Mouse (Mus musculus): ENCODE measurements around the gene Spock1. TPM values are rescaled to one million over a fixed set of nuclear protein-coding genes. Genes with fewer than 3 reads are reported as not detected.

The Spock1 gene
- polyA plus RNA-seq, 1 experiment from 2014 or later, result 1.1 TPM

DNA sequence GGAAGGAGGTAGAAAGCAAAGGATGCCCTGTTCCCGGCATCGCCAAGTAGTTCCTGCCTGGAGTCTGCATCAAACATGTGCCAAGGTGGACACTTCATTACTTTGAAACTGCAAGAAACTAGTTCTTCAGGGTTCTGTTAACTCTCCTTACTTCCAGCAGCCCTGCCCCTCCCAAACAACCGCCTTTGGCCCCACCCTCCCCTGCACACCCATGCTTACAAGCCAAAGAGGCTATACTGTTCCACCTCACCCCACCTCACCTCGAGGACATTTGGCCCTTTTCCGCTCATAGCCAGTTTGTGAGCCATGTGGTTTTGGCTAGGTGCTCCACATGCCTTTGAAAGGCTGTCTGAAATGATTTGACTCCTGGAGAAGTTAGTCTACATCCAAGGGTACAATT lies 211.4 kb downstream of the Spock1 start:
- no peak overlapping the region for H3K4me3 ChIP-seq (ENCODE audit: low read depth, low read length)
- H3K9ac ChIP-seq (ENCODE audit: low read depth, low read length), result no peak overlapping the region
- H3K36me3 ChIP-seq (ENCODE audit: control insufficient read depth, insufficient read depth), result no peaks in the 10 kb centered on the region
- no peak overlapping the region for H3K27ac ChIP-seq (ENCODE audit: low read depth, low read length)
- WGBS, result 61% methylated on average over 5 of the region's 5 CpGs
- H3K4me2 ChIP-seq (replicated peaks; ENCODE audit: low read depth), result no peak overlapping the region
- H3K4me1 ChIP-seq (replicated peaks; ENCODE audit: control insufficient read depth, insufficient read depth, low read length), result no peaks in the 10 kb centered on the region
- no peaks in the 10 kb centered on the region for H3K9me3 ChIP-seq (ENCODE audit: control insufficient read depth)
- no peaks in the 10 kb centered on the region for H3K27me3 ChIP-seq (replicated peaks; ENCODE audit: control insufficient read depth, insufficient read depth, low read length)
- no peak for ATAC-seq
- TF ChIP-seq CTCF (IDR thresholded peaks at IDR 0.05; ENCODE audit: low read depth), result no peak

DNA sequence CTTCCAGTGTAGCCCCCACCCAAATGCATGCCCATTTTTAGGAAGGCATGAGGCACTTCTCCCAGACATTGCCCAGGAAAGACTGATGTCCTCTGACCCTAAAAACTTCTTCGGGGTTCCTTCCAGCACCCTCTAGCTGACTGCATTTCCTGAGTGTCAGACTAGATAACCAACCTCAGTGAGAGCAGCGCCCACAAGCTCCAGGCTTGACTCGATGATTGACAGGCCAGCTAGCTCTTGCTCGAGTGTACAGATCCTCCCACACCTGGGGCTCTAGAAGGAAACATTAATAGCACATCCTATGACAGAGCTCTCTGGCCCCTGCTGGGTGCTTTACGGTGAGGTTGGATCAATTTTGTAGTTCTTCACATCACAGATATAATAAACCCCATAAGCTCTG lies 219.2 kb downstream of the Spock1 start:
- no peak overlapping the region for H3K9ac ChIP-seq (ENCODE audit: low read depth, low read length)
- no peaks in the 10 kb centered on the region for H3K27me3 ChIP-seq (replicated peaks; ENCODE audit: control insufficient read depth, insufficient read depth, low read length)
- H3K9me3 ChIP-seq (ENCODE audit: control insufficient read depth), result no peaks in the 10 kb centered on the region
- H3K27ac ChIP-seq (ENCODE audit: low read depth, low read length), result no peak overlapping the region
- TF ChIP-seq CTCF (IDR thresholded peaks at IDR 0.05; ENCODE audit: low read depth), result no peak
- 71% methylated on average over 5 of the region's 5 CpGs for WGBS
- no peak for ATAC-seq
- H3K4me3 ChIP-seq (ENCODE audit: low read depth, low read length), result no peak overlapping the region
- no peaks in the 10 kb centered on the region for H3K36me3 ChIP-seq (ENCODE audit: control insufficient read depth, insufficient read depth)
- no peaks in the 10 kb centered on the region for H3K4me1 ChIP-seq (replicated peaks; ENCODE audit: control insufficient read depth, insufficient read depth, low read length)
- H3K4me2 ChIP-seq (replicated peaks; ENCODE audit: low read depth), result no peak overlapping the region

DNA sequence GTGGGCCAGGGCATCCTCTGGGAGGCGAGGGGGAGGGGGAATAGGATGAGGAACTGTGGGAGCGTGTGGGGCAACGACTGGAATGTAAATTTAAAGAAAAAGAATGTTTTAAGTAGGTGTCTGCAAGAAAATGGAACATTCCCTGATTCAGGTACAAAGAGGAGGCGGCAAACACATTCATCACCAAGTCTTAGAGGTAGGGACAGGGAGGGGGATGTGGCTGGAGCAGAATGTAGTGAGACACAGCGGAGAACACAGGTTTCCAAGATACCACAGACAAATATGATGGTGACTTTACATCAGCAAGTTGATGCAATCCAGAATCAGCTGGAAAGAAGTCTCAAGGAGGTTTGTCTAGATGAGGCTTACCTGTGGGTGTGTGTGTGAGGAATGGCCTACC lies 221.7 kb downstream of the Spock1 start:
- Histone ChIP-seq H3K36me3 (ENCODE audit: control insufficient read depth, insufficient read depth) (no peaks in the 10 kb centered on the region), H3K4me3 (ENCODE audit: low read depth, low read length) (no peak overlapping the region), H3K27ac (ENCODE audit: low read depth, low read length) (no peak overlapping the region), H3K9me3 (ENCODE audit: control insufficient read depth) (no peaks in the 10 kb centered on the region), H3K27me3 (replicated peaks; ENCODE audit: control insufficient read depth, insufficient read depth, low read length) (no peaks in the 10 kb centered on the region), H3K4me2 (replicated peaks; ENCODE audit: low read depth) (no peak overlapping the region), H3K4me1 (replicated peaks; ENCODE audit: control insufficient read depth, insufficient read depth, low read length) (no peaks in the 10 kb centered on the region), H3K9ac (ENCODE audit: low read depth, low read length) (no peak overlapping the region)
- no peak for TF ChIP-seq CTCF (IDR thresholded peaks at IDR 0.05; ENCODE audit: low read depth)
- ATAC-seq, result no peak
- 66% methylated on average over 5 of the region's 5 CpGs for WGBS

DNA sequence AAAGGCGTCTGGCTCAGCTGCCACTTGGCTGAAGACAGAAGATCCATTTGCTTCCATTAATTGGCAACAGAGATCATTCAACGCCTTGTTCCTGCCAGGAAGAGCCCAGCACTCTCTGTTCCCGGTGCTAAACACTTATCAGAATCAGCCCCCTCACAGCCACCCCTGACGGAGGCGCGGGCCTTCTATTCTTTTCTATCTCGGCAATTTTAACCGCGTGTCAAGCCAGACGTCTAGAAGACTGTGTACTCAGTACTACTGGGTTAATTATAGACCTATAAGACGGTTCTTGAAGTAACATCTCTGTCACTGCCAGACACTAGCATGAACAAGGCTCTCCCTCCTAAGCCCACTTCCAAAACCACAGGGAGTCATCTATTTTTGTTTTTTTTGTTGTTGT lies 222.9 kb downstream of the Spock1 start:
- H3K27ac ChIP-seq (ENCODE audit: low read depth, low read length), result no peak overlapping the region
- no peak overlapping the region for H3K4me3 ChIP-seq (ENCODE audit: low read depth, low read length)
- no peaks in the 10 kb centered on the region for H3K36me3 ChIP-seq (ENCODE audit: control insufficient read depth, insufficient read depth)
- no peak for TF ChIP-seq CTCF (IDR thresholded peaks at IDR 0.05; ENCODE audit: low read depth)
- no peaks in the 10 kb centered on the region for H3K27me3 ChIP-seq (replicated peaks; ENCODE audit: control insufficient read depth, insufficient read depth, low read length)
- no peak overlapping the region for H3K9ac ChIP-seq (ENCODE audit: low read depth, low read length)
- no peaks in the 10 kb centered on the region for H3K9me3 ChIP-seq (ENCODE audit: control insufficient read depth)
- no peak overlapping the region for H3K4me2 ChIP-seq (replicated peaks; ENCODE audit: low read depth)
- WGBS, result 54% methylated on average over 11 of the region's 11 CpGs
- ATAC-seq, result no peak
- H3K4me1 ChIP-seq (replicated peaks; ENCODE audit: control insufficient read depth, insufficient read depth, low read length), result no peaks in the 10 kb centered on the region

DNA sequence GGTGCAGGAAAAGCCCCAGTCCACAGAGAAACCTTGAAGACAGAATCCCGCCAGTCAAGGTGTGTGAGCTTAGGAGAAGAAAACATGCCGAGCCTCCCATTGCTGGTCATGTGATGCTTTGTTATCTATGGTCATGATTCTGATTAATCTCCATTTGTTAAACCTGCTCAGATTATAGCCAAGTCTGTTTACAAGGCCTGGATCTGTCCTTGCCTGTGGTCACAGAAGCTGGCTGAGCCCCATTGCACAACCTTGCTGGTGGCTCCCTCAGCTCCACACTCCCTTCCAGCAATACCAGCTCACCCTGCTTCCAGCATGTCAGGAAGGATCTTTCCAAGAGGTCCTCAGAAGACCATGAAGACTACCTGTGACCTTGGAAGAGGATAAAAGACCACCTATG lies 228.5 kb downstream of the Spock1 start:
- Histone ChIP-seq H3K9me3 (ENCODE audit: control insufficient read depth) (no peaks in the 10 kb centered on the region), H3K9ac (ENCODE audit: low read depth, low read length) (no peak overlapping the region), H3K36me3 (ENCODE audit: control insufficient read depth, insufficient read depth) (no peaks in the 10 kb centered on the region), H3K4me1 (replicated peaks; ENCODE audit: control insufficient read depth, insufficient read depth, low read length) (no peaks in the 10 kb centered on the region), H3K4me3 (ENCODE audit: low read depth, low read length) (no peak overlapping the region), H3K4me2 (replicated peaks; ENCODE audit: low read depth) (no peak overlapping the region), H3K27me3 (replicated peaks; ENCODE audit: control insufficient read depth, insufficient read depth, low read length) (no peaks in the 10 kb centered on the region), H3K27ac (ENCODE audit: low read depth, low read length) (no peak overlapping the region)
- WGBS, result 67% methylated on average over 2 of the region's 2 CpGs
- no peak for ATAC-seq
- TF ChIP-seq CTCF (IDR thresholded peaks at IDR 0.05; ENCODE audit: low read depth), result no peak

DNA sequence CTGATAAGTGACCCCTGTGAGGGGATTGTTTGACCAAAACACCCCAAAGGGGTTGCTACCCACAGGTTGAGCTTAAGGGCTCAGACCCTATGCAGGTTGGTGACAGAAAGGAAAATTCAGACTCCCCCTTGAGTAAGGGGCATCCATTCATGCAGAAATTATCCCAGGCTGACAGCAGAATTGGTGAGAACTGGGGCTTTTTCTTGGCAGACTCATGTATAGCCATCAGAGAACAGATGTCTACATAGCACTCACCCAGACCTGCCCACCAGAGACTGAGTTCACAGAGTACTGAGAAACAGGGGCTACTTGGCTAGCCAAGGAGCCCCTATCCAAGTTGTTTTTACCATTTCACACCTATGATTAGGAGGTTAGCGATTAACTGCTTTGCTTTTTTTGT lies 231.3 kb downstream of the Spock1 start:
- no peak for TF ChIP-seq CTCF (IDR thresholded peaks at IDR 0.05; ENCODE audit: low read depth)
- H3K4me1 ChIP-seq (replicated peaks; ENCODE audit: control insufficient read depth, insufficient read depth, low read length), result no peaks in the 10 kb centered on the region
- no peaks in the 10 kb centered on the region for H3K9me3 ChIP-seq (ENCODE audit: control insufficient read depth)
- no peak for ATAC-seq
- no peak overlapping the region for H3K4me2 ChIP-seq (replicated peaks; ENCODE audit: low read depth)
- no peak overlapping the region for H3K4me3 ChIP-seq (ENCODE audit: low read depth, low read length)
- no peaks in the 10 kb centered on the region for H3K36me3 ChIP-seq (ENCODE audit: control insufficient read depth, insufficient read depth)
- H3K27ac ChIP-seq (ENCODE audit: low read depth, low read length), result no peak overlapping the region
- H3K27me3 ChIP-seq (replicated peaks; ENCODE audit: control insufficient read depth, insufficient read depth, low read length), result no peaks in the 10 kb centered on the region
- 100% methylated on average over 1 of the region's 1 CpGs for WGBS
- no peak overlapping the region for H3K9ac ChIP-seq (ENCODE audit: low read depth, low read length)

DNA sequence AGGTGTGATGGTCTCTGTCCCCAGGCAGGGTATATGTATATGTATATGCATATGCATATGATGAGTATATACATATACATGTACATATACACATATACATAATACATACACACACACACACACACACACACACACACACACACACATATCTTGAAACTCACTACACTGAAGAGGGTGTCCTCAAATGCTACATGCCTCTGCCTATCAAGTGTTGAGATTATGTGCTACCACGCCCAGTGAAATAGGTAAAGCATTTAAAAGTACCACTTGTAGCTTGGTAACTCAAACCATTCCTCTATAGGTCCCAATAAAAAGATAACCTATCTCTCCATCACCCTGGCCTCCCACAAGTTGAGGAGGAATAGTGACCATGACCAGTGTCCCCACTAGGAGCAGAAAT lies 234.7 kb downstream of the Spock1 start:
- no peak overlapping the region for H3K9ac ChIP-seq (ENCODE audit: low read depth, low read length)
- H3K4me2 ChIP-seq (replicated peaks; ENCODE audit: low read depth), result no peak overlapping the region
- WGBS, result 67% methylated on average over 1 of the region's 1 CpGs
- H3K27me3 ChIP-seq (replicated peaks; ENCODE audit: control insufficient read depth, insufficient read depth, low read length), result no peaks in the 10 kb centered on the region
- H3K4me1 ChIP-seq (replicated peaks; ENCODE audit: control insufficient read depth, insufficient read depth, low read length), result no peaks in the 10 kb centered on the region
- no peaks in the 10 kb centered on the region for H3K36me3 ChIP-seq (ENCODE audit: control insufficient read depth, insufficient read depth)
- TF ChIP-seq CTCF (IDR thresholded peaks at IDR 0.05; ENCODE audit: low read depth), result no peak
- no peak overlapping the region for H3K4me3 ChIP-seq (ENCODE audit: low read depth, low read length)
- H3K27ac ChIP-seq (ENCODE audit: low read depth, low read length), result no peak overlapping the region
- no peaks in the 10 kb centered on the region for H3K9me3 ChIP-seq (ENCODE audit: control insufficient read depth)
- no peak for ATAC-seq
